Mouse (Mus musculus): ENCODE results near the gene Ttc28.

Ttc28 gene

DNA sequence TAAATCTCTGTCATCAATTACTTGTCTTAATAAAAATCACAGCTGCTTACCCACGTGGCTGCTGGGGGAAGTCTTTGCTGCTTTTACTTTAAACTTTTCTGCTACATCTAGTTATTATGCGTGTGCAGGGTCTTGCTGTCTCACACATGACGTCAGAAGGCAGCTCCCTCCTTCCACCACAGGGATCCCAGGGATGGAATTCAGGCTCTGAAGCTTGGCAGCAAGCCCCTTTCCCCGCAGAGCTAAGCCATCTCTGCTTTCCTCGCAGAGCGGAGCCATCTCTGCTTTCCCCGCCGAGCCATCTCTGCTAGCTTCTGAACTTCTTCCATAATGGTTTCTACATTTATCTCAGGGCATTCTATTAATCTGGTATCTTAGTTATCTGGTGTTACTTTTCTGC, 128.3 kb downstream of the Ttc28 start:
- no peak for DNase-seq (ENCODE audit: low spot score in 2 of 2)

DNA sequence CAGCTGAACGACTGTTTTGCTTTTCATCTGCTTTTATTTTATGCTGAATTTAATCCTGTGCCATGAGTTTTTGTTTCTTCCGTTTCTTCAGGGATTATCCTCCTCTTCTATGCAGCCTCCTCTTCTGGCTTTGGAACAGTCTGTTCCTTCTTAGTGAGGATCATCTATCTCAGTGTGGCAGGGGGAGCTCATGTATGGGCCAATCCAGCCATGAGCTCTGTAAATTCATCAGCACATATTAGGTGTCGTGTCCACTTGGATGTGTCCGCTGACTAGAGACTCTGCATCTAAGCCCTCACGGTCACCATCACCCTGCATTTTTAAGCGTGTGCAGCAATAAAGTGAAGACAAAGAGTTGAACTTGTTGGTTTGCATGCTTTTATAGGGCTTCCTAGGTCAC, 128.8 kb downstream of the Ttc28 start:
- DNase-seq (ENCODE audit: low spot score in 2 of 2) = no peak

DNA sequence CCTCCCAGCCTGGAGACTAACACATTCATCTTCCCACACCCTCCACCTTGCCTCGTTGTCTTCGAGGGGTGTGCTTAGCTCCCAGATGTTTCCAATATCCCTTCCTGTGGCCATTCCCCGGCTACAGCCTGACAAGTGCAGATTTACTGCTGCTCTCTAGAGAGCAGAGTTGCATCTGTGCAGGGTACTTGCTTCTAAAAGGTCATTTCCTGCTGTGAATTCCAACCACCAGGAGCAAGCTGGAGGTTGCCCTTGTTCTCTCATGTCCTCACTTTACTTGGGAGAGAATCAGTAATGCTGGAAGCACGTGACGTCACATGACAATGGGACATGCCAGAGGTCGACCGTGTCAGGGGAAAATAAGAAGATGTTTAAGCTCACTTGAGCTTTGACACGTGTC, 131.7 kb downstream of the Ttc28 start:
- DNase-seq (ENCODE audit: low spot score in 2 of 2) = no peak

DNA sequence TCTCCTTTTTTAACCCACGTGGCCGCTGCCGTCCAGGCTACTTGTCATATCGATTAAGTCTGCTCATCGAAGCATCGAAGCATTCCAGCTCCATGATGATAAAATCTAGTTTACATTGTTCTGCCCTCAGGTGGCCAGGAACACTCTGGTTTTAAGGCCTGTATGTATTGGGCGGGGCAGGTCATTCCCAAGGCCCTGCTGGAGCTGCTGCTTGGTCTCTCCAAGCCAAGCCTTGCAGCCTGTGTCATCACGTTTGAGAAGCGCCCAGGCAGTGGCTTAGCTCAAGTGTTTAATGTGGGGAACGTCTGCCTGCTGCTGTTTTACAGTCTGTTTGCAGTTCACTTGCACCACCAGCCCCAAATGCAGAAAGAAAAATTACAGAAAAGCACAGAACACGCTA, 132.5 kb downstream of the Ttc28 start:
- no peak for DNase-seq (ENCODE audit: low spot score in 2 of 2)

DNA sequence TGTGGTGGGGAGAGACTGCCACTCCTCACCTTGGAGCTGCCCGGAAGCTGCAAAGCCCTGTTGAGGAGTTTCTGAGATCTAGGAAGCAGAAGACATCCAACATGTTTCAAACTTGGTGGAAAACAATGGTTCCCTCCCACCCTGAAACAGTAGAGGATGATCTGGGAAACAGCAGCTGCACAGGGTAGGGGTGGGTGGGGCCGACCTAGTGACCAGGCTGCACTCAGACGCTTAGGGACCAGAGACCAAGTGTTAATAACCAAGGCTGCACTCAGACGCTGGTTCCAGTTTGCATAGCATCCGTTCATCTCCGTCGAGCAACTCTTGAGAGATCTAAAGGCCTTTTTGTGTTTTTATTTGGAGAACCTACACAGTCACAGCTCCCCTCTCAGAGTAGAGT, 133.0 kb downstream of the Ttc28 start:
- DNase-seq (ENCODE audit: low spot score in 2 of 2) = no peak

DNA sequence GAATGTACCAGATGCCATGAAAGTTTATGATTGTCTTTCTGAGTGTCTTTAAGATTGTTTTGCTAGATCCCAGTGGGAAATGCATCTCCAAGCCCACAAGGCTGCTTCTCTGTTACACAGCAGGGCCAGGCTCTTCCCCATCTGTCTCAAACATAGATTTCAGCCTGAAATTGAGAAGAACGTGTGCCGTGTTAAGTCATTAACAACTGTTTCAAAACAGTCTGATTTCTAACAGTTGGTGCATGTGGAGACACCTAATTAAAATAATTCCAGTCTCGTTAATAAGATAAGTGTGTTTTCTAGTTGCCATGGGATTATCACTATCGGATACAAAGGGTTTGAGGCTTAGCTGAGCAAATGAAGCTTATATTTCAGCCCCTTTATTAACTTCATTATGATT, 135.4 kb downstream of the Ttc28 start:
- DNase-seq (ENCODE audit: low spot score in 2 of 2) = no peak

DNA sequence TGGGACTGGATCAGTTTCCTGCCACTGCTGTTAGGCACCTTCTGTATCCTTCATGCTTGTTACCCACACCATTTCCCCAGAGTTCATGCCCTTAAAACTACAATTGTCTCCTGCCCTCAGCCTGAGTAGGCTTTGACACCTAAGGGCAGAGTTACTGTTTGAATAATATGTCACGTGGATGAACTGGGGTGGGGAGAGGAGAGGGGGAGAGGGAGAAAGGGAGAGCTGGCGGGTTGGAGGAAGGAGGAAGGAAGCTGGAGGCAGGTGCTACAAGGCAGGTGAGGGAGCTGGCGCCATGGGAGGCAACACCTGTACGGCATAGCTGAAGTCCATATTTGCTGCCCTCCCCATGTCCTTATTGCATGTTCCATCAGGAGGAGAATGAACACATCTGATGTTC, 137.7 kb downstream of the Ttc28 start:
- no peak for DNase-seq (ENCODE audit: low spot score in 2 of 2)

DNA sequence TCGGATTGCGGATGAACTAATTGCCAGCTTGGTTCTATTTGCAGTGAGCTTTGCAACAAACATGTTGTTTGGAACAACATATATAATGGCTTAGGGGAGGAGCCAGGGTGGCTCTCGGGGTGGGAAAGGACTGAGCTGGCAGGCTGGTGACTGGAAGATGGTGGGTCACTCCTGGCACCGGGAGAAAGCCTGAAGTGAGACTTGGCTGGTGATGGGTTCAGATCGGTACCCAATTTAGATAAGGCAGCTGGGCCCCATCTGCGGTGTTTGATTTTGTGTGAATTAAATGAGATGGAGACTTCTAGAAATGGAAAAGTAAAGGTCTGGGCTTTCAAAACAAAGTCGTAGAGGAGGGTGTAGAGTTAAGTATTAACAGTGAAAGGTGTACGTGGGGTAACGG, 142.7 kb downstream of the Ttc28 start:
- no peak for DNase-seq (ENCODE audit: low spot score in 2 of 2)

DNA sequence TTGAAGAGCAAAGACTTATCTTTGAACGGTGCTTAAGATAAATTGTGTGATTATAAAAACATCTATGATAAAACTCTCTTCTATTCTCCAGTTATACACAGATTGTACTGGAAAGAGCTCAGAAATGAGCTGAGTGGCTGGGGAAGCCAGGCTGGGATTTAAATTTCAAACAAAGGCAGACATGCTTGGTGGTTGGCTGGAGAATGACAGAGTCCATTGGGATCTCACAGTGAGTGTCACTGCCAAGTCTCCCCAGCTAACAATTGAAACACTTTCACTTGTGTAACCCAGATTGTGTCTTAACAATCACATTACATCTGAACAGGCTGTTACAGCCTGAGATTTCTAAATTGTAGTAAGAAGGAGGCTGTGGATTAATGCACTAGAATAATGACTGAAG, 143.3 kb downstream of the Ttc28 start:
- DNase-seq (ENCODE audit: low spot score in 2 of 2) = no peak

DNA sequence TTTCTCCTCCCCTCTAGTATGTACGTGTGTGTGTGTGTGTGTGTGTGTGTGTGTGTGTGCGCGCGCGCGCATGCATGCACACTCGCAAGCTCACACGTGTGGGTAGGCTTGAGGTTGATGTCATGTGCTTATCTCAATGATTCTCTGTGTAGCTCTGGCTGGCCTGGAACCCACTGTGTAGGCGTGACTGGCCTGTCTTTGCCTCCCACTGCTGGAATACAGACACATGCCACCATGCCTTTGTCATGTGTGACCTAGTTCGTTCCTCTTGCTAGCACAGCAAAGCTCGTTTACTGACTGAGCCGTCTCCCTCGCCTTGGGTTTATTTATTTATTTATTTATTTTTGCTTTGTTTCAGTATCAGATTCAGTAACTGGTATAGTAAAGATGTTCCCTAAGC, 145.0 kb downstream of the Ttc28 start:
- DNase-seq (ENCODE audit: low spot score in 2 of 2) = no peak

DNA sequence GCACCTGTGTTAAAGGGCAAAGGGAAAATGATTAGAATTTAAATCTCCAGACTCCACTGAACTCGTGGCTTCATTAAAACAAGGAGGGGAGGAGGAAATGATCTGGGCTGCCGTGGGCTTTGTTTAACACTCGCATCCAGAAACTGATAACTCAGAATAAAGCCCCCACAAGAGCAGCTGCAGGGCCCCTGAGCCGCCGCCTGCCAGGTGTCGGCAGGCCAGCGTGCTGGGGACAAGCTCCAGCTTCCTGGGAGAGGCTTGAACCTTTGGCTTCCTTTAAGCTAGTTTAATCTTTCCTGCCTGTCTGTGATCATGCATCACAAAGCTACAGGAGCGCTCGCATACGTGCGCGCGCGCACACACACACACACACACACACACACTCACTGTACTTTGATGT, 145.9 kb downstream of the Ttc28 start:
- DNase-seq (ENCODE audit: low spot score in 2 of 2) = peak; percentile 23 to 39

DNA sequence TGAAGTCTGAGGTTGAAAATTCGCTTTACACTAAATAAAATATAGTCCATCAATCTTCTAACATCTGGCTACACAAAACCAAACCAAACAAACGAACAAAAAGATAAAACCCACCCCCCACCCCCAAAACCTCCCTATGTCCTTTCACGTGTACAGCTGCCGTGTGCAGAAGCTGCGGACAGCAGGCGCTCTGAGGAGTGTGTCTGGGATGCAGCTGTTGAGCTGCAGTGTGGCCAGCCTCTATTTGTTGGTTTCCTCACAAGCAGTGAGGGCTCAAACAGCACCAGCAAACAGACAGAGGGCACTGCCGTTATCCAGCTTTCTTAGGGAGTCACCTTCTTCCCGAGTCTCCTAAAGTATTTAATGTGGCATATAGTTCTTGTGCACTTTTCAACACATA, 146.6 kb downstream of the Ttc28 start:
- no peak for DNase-seq (ENCODE audit: low spot score in 2 of 2)

DNA sequence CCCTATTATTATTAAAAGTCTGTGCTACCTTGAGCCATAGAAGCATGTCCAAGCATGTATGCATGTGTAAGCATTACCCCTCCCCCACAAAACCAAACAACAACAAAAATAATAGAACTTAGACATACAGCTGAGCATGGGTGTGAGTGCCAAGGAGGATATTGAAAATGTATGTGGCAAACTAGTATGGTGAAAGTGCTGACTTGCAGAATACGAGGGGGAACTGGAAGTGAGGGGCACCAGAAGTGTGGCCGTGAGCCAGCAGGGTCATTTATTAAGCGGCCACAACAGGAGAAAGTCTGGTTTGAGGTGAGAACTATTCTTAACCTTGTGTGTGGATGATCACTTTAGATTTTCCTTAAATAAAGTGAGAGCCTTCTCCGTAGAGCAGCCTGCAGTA, 148.7 kb downstream of the Ttc28 start:
- no peak for DNase-seq (ENCODE audit: low spot score in 2 of 2)

DNA sequence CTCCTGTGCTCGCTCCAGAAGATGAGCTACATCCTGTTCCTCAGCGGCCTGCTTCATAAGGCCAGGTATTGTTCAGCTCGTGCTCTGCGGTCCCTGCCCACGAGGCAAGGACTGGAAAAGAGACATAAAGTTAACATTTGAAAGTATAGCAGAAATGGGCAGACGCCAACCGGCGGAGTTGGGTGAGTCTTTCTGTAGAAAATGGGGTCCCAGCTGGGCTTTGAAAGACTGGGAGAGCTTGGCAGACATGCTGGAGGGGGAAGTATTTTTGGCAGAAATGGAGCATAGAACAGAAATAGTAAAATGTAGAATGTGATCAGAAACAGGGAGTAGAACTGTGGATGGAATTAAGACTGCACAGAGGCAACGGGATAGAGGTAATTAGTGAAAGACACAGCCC, 149.3 kb downstream of the Ttc28 start:
- DNase-seq (ENCODE audit: low spot score in 2 of 2) = no peak

DNA sequence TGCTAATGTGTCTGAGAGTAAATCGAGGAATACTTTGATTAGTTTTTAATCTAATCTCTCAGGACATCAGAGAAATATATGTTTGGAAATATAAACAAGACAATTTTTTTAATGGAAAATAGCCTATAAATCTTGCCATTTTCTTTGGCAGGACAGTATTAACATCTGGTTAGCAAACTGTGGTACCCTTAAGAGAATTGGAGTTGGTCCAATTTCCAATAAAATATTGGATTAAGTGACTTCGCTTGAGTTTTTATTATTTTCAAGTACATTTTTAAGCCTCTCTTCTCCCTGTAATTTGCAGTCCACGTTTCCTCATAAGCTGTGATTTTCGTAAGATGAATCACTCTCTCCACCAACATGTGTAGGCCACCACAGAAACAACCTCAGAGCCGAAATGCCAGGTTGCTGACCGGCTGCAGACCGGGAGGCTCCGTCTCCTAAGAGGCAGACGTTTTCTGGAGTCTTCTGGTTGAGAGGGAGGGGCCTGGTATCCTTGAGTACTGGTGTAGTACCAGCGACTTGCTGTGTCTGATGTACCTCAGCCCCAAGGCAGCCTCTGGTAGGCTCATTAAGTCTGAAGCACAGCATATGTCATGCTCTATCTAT, 153.2 kb downstream of the Ttc28 start:
- no peak for DNase-seq (ENCODE audit: low spot score in 2 of 2)

DNA sequence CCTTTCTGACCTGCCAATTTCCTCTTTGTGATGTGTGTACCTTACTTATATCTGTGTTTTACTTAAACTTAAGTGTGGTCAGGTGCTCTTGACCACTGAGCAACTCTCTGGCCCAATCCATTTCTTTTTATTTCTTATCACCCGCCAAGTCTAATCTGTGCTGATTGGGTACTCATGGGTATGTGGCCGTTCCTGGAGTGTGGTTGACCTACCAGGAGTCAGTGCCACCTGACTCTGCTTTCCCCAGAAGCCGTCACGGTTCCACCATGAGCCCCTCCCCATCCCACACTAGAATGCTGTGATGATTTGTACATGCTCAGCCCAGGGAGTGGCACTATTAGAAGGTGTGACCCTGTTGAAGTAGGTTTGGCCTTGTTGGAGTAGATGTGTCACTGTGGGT, 153.9 kb downstream of the Ttc28 start:
- no peak for DNase-seq (ENCODE audit: low spot score in 2 of 2)

DNA sequence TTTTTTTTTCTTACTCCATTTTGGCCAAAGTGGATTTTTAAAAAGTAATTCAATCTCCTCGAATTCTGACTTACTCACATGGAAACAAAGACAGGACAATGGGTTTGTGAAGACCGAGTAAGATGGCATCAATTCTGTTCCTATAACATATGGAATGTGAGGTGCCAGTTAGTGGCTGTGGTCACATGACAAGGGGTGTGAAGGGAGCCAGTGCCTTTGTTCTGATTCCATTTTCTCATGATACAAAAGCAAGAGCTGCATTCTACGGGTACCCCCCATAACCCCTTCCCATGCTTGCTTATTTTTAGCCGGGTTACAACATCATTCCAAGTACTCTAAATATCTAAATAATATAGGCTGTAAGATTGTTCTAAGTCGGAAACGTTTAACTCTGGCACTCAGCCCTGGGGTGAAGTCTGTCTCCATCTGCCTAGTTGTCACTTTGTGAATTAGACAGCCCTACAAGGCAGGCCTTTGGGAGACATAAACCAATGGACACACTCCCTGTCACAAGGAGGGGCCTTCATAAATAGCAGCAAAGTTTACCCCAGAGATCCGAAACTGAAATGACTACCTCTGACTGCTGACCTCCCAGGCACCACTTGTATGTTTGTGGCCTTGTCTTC, 157.6 kb downstream of the Ttc28 start:
- DNase-seq (ENCODE audit: low spot score in 2 of 2) = no peak

DNA sequence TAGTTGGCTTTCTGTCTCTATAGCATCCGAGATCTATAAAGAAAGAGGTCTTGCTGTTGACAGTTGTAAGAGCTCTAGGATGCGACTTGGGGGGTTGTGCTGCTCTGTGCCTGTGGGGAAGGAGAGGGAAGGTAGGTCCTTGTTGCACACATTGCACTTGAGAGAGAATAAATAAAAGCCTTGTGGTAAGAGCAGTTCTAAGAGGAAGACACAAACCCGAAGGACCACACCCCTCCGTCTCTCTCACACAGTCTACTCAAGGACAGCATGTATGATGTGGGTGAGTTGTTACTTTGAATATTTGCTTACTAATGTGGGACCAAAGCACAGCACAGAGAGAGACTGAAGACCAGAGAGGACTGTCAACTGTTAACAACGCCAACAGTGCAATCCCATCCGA, 160.2 kb downstream of the Ttc28 start:
- no peak for DNase-seq (ENCODE audit: low spot score in 2 of 2)

DNA sequence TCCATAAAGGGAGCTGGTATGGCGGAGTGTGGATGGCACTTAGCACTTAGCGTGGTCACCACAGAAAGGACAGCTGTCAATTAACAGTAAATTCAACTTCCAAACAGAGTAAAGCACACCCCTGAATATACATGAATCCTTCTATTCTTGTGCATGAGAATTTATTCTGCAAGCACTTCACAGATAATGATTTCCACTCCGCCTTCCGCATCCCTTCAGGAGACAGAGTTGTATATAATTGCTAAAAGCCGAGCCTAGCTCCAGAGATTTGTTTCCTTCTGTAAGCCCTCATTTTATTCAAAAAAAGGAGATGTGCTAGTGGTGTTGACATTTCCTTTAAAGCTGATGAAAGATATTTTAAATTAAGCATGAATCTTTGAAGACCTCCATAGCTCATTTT, 162.3 kb downstream of the Ttc28 start:
- no peak for DNase-seq (ENCODE audit: low spot score in 2 of 2)

DNA sequence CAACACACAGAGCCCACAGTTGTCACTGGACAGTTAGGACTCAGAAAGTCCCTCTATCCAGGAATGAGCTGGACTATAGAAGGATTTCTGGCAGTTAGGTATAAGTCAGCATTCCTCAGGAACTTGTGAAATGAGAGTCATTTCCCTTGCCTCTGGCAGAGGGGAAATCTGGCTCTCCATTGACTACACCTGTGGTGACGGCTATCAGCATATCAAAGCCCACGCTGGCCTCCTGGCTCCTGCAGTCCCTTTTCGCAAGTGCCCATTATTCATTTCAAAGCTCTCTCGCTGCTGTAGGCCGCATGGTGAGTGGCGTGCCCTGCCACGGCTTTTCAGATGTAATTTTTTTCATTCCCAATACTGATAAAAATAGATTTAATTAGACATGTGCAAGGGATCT, 164.6 kb downstream of the Ttc28 start:
- DNase-seq (ENCODE audit: low spot score in 2 of 2) = no peak

DNA sequence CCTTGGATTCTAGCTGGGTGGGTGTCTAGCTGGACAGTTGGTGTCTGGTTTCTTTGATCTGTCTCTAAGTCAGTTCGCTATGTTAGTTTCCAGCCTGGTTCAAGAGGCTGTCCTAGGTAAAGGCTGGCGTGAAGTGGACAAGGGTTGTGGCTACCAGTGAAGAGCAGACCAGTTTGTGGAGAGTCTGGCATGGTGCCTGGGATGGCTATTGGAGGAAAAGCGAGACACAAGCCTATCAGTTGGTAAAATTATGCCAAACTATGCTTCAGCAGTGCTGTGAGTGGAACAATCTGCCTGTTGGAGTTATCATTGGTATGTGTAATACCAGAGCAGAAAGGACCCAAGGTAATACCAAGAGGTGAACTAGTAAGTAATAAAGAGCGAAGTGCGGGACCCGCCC, 166.8 kb downstream of the Ttc28 start:
- no peak for DNase-seq (ENCODE audit: low spot score in 2 of 2)

DNA sequence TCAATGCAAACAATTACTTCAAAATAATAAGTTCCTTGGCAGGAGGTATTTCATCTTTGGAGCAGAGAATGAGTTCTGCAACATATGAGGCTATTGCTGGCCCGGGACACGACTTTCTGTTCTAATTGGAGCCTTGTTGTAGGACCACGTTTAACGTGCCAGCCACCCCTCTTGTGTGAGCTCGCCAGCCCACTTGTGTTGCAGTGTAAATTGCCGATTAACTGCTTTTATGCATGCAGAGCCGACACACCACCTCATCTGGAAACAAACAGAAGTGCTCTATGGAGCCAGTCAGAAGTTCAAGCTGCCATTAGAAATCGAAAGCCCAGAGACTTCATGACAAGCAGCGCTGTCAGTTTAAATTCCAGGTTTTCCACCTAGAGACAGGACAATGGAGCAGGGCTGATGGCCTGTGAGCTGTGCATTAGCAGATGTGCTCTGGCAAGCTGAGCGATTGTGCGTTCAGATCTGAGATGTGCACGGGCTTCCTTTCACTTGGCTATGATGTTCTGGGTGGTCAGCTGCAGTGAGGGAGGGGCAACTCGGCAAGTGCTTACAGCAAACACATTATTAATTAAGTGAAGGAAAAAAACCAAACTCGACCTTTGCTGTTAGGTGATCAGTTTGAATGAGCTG, 167.4 kb downstream of the Ttc28 start:
- no peak for DNase-seq (ENCODE audit: low spot score in 2 of 2)

DNA sequence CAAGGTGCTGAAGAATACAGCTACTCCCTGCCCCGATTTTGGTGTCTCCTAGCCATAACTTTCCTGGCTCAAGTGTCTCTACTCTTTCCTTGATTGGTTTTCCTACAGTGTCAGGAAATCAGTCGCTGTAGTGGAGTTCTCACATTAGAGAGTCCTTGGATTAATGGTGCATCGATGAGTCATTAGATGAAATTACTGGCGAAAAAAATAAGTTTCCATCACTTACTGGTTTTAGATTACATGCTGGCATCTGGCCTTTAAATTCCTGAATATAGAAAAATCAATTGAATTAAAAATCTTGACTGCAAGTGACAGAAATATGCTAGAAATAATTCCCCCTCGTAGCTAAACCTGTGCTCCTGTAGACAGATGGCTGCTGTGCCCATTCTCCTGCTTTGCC, 168.4 kb downstream of the Ttc28 start:
- DNase-seq (ENCODE audit: low spot score in 2 of 2) = no peak

DNA sequence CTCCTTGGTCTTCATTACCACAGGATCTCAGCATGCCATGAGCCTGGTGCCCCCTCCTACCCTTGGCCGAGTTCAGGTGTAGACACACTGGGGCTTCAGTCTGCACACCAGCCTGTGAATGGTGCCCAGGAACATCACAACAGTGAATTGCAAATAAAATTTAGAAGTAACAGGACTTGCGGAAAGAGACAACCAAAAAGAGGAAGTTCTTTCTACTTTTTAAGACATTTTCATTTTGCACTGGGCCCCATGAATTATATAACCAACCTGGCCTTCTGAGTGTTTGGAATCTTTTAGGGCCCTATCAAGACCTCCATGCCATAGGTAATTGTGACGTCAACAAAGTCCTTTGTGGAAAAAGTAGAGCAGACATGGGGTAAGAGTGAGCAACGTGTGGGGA, 170.0 kb downstream of the Ttc28 start:
- DNase-seq (ENCODE audit: low spot score in 2 of 2) = no peak

Data from thymus, postnatal 10 days (tissue).